Mouse (Mus musculus) liver, postnatal 0 days (tissue): ENCODE results near the gene Pde4d. TPM values are rescaled to one million over a fixed set of nuclear protein-coding genes. Genes with fewer than 3 reads are reported as not detected.

Experiments used
- ATAC-seq: fragments of 200-750 bp; cut with Nextera tagmentation; 2 replicates; pipeline ENCODE4 v1.8.0; 2017; ENCODE audit warnings: mild to moderate bottlenecking, moderate library complexity
- DNase-seq: peaks from one replicate; pipeline ENCODE4 v3.0.0-alpha.2; 2016
- H3K27ac ChIP-seq: fragments of 300-500 bp; sonication (generic); 2 replicates; pipeline ENCODE4 v1.5.1; 2014; ENCODE audit warnings: antibody characterized with exemption, moderate library complexity, mild to moderate bottlenecking, low read depth
- H3K27me3 ChIP-seq: fragments of 300-500 bp; sonication (generic); 2 replicates; pipeline ENCODE4 v1.6.1; 2014; ENCODE audit warnings: low read length, control low read depth, mixed read lengths; ENCODE audit not compliant: insufficient read depth
- H3K36me3 ChIP-seq: fragments of 300-500 bp; sonication (generic); replicated peaks from 2 replicates; pipeline ENCODE4 v1.6.1; 2014; ENCODE audit warnings: mild to moderate bottlenecking, control low read depth, low read length, moderate library complexity, mixed read lengths; ENCODE audit not compliant: insufficient read depth
- H3K4me1 ChIP-seq: fragments of 300-500 bp; sonication (generic); 2 replicates; pipeline ENCODE4 v1.6.1; 2014; ENCODE audit warnings: antibody characterized with exemption, mild to moderate bottlenecking, control low read depth; ENCODE audit not compliant: insufficient read depth
- H3K4me2 ChIP-seq: fragments of 300-500 bp; sonication (generic); 2 replicates; pipeline ENCODE4 v1.6.1; 2014; ENCODE audit warnings: low read depth, mild to moderate bottlenecking, low read length, moderate library complexity, mixed read lengths
- H3K4me3 ChIP-seq: fragments of 300-500 bp; sonication (generic); 2 replicates; pipeline ENCODE4 v1.5.1; 2014; ENCODE audit warnings: low read depth, low read length
- H3K9ac ChIP-seq: fragments of 300-500 bp; sonication (generic); replicated peaks from 2 replicates; pipeline ENCODE4 v1.6.1; 2014; ENCODE audit warnings: mild to moderate bottlenecking, moderate library complexity
- H3K9me3 ChIP-seq: fragments of 300-500 bp; sonication (generic); 2 replicates; pipeline ENCODE4 v1.6.1; 2016; ENCODE audit warnings: mild to moderate bottlenecking, control low read depth, low read length, mixed read lengths
- CTCF ChIP-seq: sonication (generic); IDR thresholded peaks from 2 replicates; pipeline ENCODE4 v1.5.1; 2016; ENCODE audit warnings: antibody characterized with exemption, low read depth
- EP300 ChIP-seq: IDR thresholded peaks from 2 replicates; pipeline ENCODE4 v1.6.1; 2016; ENCODE audit warnings: antibody characterized with exemption, low read depth, mild to moderate bottlenecking
- WGBS: fragments of 180-500 bp; shearing (Covaris S2); extraction: QIAGEN DNeasy Blood & Tissue Kit; methylation state at CpG from one replicate; pipeline ENCODE4 v1.1.7; 2014; ENCODE audit not compliant: insufficient replicate concordance; 5-methylcytosine and 5-hydroxymethylcytosine counted together
- polyA plus RNA-seq: library from polyadenylated mRNA; unstranded; fragments of >200 nt; fragmentation: Nextera tagmentation; extraction: Ambion mirVana; gene quantifications from 2 replicates; pipeline ENCODE4 v1.2.1, GENCODE M21; 2015

The Pde4d gene
- polyA plus RNA-seq, 1 experiment from 2014 or later, result 6.1 TPM

GRCm38 (mm10) chr13:109629216-109629615, 1179.5 kb downstream of the Pde4d start:
- Histone ChIP-seq H3K36me3 (no peaks in the 10 kb centered on the region), H3K27me3 (no peaks in the 10 kb centered on the region), H3K4me1 (peaks cover 21% of the 10 kb centered on the region), H3K9me3 (no peaks in the 10 kb centered on the region), H3K27ac (no peak overlapping the region), H3K4me3 (no peak overlapping the region), H3K4me2 (no peak overlapping the region), H3K9ac (no peak overlapping the region)
- ATAC-seq (no peak), DNase-seq (no peak)
- TF ChIP-seq EP300 (no peak), CTCF (no peak)
- 75% methylated on average over 5 of the region's 5 CpGs for WGBS

GRCm38 (mm10) chr13:109631399-109632026, 1181.8 kb downstream of the Pde4d start:
- DNase-seq (no peak), ATAC-seq (no peak)
- Histone ChIP-seq H3K9me3 (no peaks in the 10 kb centered on the region), H3K4me3 (no peak overlapping the region), H3K36me3 (no peaks in the 10 kb centered on the region), H3K27ac (peak overlapping the region; percentile 92), H3K4me1 (peaks cover 28% of the 10 kb centered on the region), H3K9ac (no peak overlapping the region), H3K4me2 (no peak overlapping the region), H3K27me3 (no peaks in the 10 kb centered on the region)
- 57% methylated on average over 10 of the region's 10 CpGs for WGBS
- TF ChIP-seq EP300 (no peak), CTCF (no peak)

GRCm38 (mm10) chr13:109632387-109633036, 1182.8 kb downstream of the Pde4d start:
- TF ChIP-seq CTCF (peak; percentile 28; the same call in 1 of the 2 replicates), EP300 (no peak)
- Histone ChIP-seq H3K9me3 (no peaks in the 10 kb centered on the region), H3K4me1 (peaks cover 29% of the 10 kb centered on the region), H3K27ac (peak overlapping the region; percentile 92), H3K9ac (peak overlapping the region; percentile 54), H3K4me2 (peak overlapping the region; percentile 62), H3K27me3 (no peaks in the 10 kb centered on the region), H3K4me3 (peak overlapping the region; percentile 16; the same call in 1 of the 2 replicates), H3K36me3 (no peaks in the 10 kb centered on the region)
- ATAC-seq (peak; percentile 75), DNase-seq (peak; percentile 66)
- WGBS, result 24% methylated on average over 7 of the region's 7 CpGs

- DNase-seq, result peak; percentile 38
- Histone ChIP-seq H3K27me3 (no peaks in the 10 kb centered on the region), H3K4me3 (peak overlapping the region; percentile 16; the same call in 1 of the 2 replicates), H3K4me2 (peak overlapping the region; percentile 62), H3K4me1 (peaks cover 29% of the 10 kb centered on the region), H3K36me3 (no peaks in the 10 kb centered on the region), H3K9ac (peak overlapping the region; percentile 54), H3K9me3 (no peaks in the 10 kb centered on the region), H3K27ac (peak overlapping the region; percentile 92)
- TF ChIP-seq EP300, result no peak
- TF ChIP-seq CTCF, result no peak
- ATAC-seq, result peak; percentile 65
- WGBS, result 24% methylated on average over 3 of the region's 3 CpGs
These were observed 1183.3 kb downstream of the Pde4d start for GRCm38 (mm10) chr13:109633037-109633418.

- peak; percentile 56 for DNase-seq
- H3K9me3 ChIP-seq, result no peaks in the 10 kb centered on the region
- no peak overlapping the region for H3K9ac ChIP-seq
- TF ChIP-seq CTCF, result no peak
- no peak for TF ChIP-seq EP300
- H3K4me3 ChIP-seq, result no peak overlapping the region
- no peaks in the 10 kb centered on the region for H3K27me3 ChIP-seq
- H3K27ac ChIP-seq, result peak overlapping the region; percentile 68
- 50% methylated on average over 10 of the region's 10 CpGs for WGBS
- peak; percentile 63 for ATAC-seq
- peak overlapping the region; percentile 44; the same call in 1 of the 2 replicates for H3K4me2 ChIP-seq
- H3K4me1 ChIP-seq, result peaks cover 27% of the 10 kb centered on the region
- no peaks in the 10 kb centered on the region for H3K36me3 ChIP-seq
These were observed 1186.3 kb downstream of the Pde4d start for GRCm38 (mm10) chr13:109635901-109636520.

- ATAC-seq, result no peak
- H3K4me3 ChIP-seq, result no peak overlapping the region
These were observed 1188.5 kb downstream of the Pde4d start for GRCm38 (mm10) chr13:109638273-109638672.

More at GRCm38 (mm10) chr13:109638273-109638672, 1188.5 kb downstream of the Pde4d start:
- Histone ChIP-seq H3K4me2 (no peak overlapping the region), H3K27ac (no peak overlapping the region), H3K9ac (no peak overlapping the region), H3K9me3 (no peaks in the 10 kb centered on the region), H3K4me1 (peaks cover 23% of the 10 kb centered on the region), H3K27me3 (no peaks in the 10 kb centered on the region), H3K36me3 (no peaks in the 10 kb centered on the region)
- no peak for DNase-seq
- TF ChIP-seq EP300, result no peak
- no peak for TF ChIP-seq CTCF
